Mouse (Mus musculus) heart, embryonic 14.5 days (tissue): ENCODE results near the gene Pld3. TPM values are rescaled to one million over a fixed set of nuclear protein-coding genes. Genes with fewer than 3 reads are reported as not detected.
A peak's percentile ranks its signal among the peaks of the same experiment; 100 is the strongest.

Source experiments
- ATAC-seq: fragments of 200-750 bp; cut with Nextera tagmentation; 2 replicates; pipeline ENCODE4 v1.8.0; 2017; ENCODE audit warnings: low read depth, moderate TSS enrichment; ENCODE audit not compliant: insufficient number of reproducible peaks, insufficient read depth, low FRiP score
- H3K27ac ChIP-seq, 2 experiments: fragments of 200-500 bp in 1 of 2; fragments of 300-500 bp in 1 of 2; sonication (generic) in 1 of 2; replicated peaks in 1 of 2; 2 replicates each; pipeline ENCODE4 v1.5.1; 2012 to 2014; ENCODE audit warnings: low read depth in 2 of 2, low read length in 2 of 2, control low read depth in 1 of 2, mild to moderate bottlenecking in 1 of 2, mixed read lengths in 1 of 2; ENCODE audit not compliant: control insufficient read depth in 1 of 2, insufficient read depth in 1 of 2
- H3K27me3 ChIP-seq: fragments of 300-500 bp; sonication (generic); 2 replicates; pipeline ENCODE4 v1.6.1; 2014; ENCODE audit warnings: mild to moderate bottlenecking, low read length, control low read depth; ENCODE audit not compliant: control insufficient read depth, insufficient read depth
- H3K36me3 ChIP-seq: fragments of 300-500 bp; sonication (generic); 2 replicates; pipeline ENCODE4 v1.6.1; 2014; ENCODE audit warnings: mild to moderate bottlenecking, control low read depth, low read length, mixed read lengths; ENCODE audit not compliant: control insufficient read depth, insufficient read depth
- H3K4me1 ChIP-seq, 2 experiments: fragments of 200-500 bp in 1 of 2; fragments of 300-500 bp in 1 of 2; sonication (generic) in 1 of 2; 2 replicates each; pipeline ENCODE4 v1.6.1; 2012 to 2014; ENCODE audit warnings: low read length in 2 of 2, control low read depth in 1 of 2, mixed read lengths in 1 of 2; ENCODE audit not compliant: control insufficient read depth in 2 of 2, insufficient read depth in 2 of 2
- H3K4me2 ChIP-seq: fragments of 300-500 bp; sonication (generic); 2 replicates; pipeline ENCODE4 v1.6.1; 2014; ENCODE audit warnings: mild to moderate bottlenecking, low read length
- H3K4me3 ChIP-seq, 2 experiments: fragments of 200-500 bp in 1 of 2; fragments of 300-500 bp in 1 of 2; sonication (generic) in 1 of 2; 2 replicates each; pipeline ENCODE4 v1.5.1; 2012 to 2014; ENCODE audit warnings: low read length in 2 of 2, mild to moderate bottlenecking in 2 of 2, control low read depth in 1 of 2, low read depth in 1 of 2, moderate library complexity in 1 of 2; ENCODE audit not compliant: control insufficient read depth in 1 of 2, insufficient read depth in 1 of 2
- H3K9ac ChIP-seq: fragments of 300-500 bp; sonication (generic); 2 replicates; pipeline ENCODE4 v1.6.1; 2014; ENCODE audit warnings: mild to moderate bottlenecking, low read length
- H3K9me3 ChIP-seq: fragments of 300-500 bp; sonication (generic); 2 replicates; pipeline ENCODE4 v1.6.1; 2016; ENCODE audit warnings: low read length, control low read depth; ENCODE audit not compliant: control insufficient read depth
- WGBS: fragments of 180-500 bp; shearing (Covaris S2); extraction: QIAGEN DNeasy Blood & Tissue Kit; methylation state at CpG from one replicate; pipeline ENCODE4 v1.1.7; 2014; 5-methylcytosine and 5-hydroxymethylcytosine counted together
- polyA plus RNA-seq: library from polyadenylated mRNA; unstranded; fragments of >200 nt; fragmentation: Nextera tagmentation; extraction: Ambion mirVana; gene quantifications from 2 replicates; pipeline ENCODE4 v1.2.1, GENCODE M21; 2014

The Pld3 gene
- 54.5 and 61.7 TPM in 2 replicates for polyA plus RNA-seq

- H3K27ac ChIP-seq = 0 out of 4 replicates have a peak within 1 kb of the TSS, but pooled peaks of 1 of the 2 experiments have one; percentile 6
- H3K9me3 ChIP-seq = no peaks in the 10 kb centered on the region
- H3K4me1 ChIP-seq = peaks cover 4 to 15% of the 10 kb centered on the region in 2 experiments; a peak in 3 of 4 replicates
- ATAC-seq = peak; percentile 99
- peak within 1 kb of the TSS; percentile 84 for H3K4me2 ChIP-seq
- H3K36me3 ChIP-seq = peaks cover 13% of the 10 kb centered on the region
- H3K4me3 ChIP-seq = peak within 1 kb of the TSS; percentile 65 to 70
- no peaks in the 10 kb centered on the region for H3K27me3 ChIP-seq
- peak within 1 kb of the TSS; percentile 82 for H3K9ac ChIP-seq
- WGBS = under 1% methylated on average over 41 of the region's 41 CpGs
Observed at GRCm38 (mm10) chr7:27552931-27553513, at the start of gene Pld3, which contains the start of gene 2310022A10Rik. Gene Pld3, minus strand, starts transcription at chr7:27553218. Gene 2310022A10Rik, plus strand, starts transcription at chr7:27553233.

- Histone ChIP-seq H3K27me3 (no peaks in the 10 kb centered on the region), H3K36me3 (no peaks in the 10 kb centered on the region), H3K4me1 (peaks cover 56 to 82% of the 10 kb centered on the region in 2 experiments), H3K4me2 (no peak overlapping the region), H3K9me3 (no peaks in the 10 kb centered on the region), H3K9ac (no peak overlapping the region), H3K4me3 (no peak overlapping the region), H3K27ac (no peak overlapping the region)
- 82% methylated on average over 2 of the region's 2 CpGs for WGBS
- ATAC-seq = no peak
Observed at GRCm38 (mm10) chr7:27602161-27602560, 49.1 kb upstream of the Pld3 start.

DNA sequence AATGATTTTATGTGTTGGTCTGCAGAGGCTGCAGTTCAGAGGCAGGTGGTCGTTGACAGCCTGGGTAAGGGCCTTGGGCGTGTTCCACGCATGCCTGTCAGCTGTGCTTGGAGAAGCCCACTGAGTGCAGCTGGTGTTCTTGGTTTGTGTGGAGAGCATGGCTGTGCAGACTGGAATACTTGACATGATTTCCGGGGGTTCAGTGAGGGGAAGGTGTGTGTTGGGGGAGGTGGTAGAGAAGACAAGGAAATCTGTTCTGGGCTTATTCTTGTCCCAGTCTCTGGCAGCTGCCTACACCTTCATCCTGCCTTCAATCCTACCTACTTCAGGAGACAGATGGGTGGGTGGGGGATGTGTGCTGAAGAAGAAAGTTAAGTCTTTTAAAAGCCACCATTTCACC lies 48.6 kb upstream of the Pld3 start:
- ATAC-seq = no peak
- Histone ChIP-seq H3K27ac (no peak overlapping the region), H3K27me3 (no peaks in the 10 kb centered on the region), H3K9ac (no peak overlapping the region), H3K4me2 (no peak overlapping the region), H3K36me3 (no peaks in the 10 kb centered on the region), H3K4me1 (peaks cover 56 to 82% of the 10 kb centered on the region in 2 experiments), H3K4me3 (no peak overlapping the region), H3K9me3 (no peaks in the 10 kb centered on the region)
- WGBS = 46% methylated on average over 4 of the region's 4 CpGs

GRCm38 (mm10) chr7:27598053-27598452 lies 45.0 kb upstream of the Pld3 start:
- H3K9ac ChIP-seq = peak overlapping the region; percentile 57; the same call in 1 of the 2 replicates
- H3K27me3 ChIP-seq = no peaks in the 10 kb centered on the region
- WGBS = 54% methylated on average over 7 of the region's 7 CpGs
- H3K4me2 ChIP-seq = no peak overlapping the region
- ATAC-seq = no peak
- peaks cover 12% of the 10 kb centered on the region; the same call in 1 of the 2 replicates for H3K36me3 ChIP-seq
- H3K27ac ChIP-seq = no peak overlapping the region
- H3K9me3 ChIP-seq = no peaks in the 10 kb centered on the region
- peaks cover 46 to 85% of the 10 kb centered on the region in 2 experiments for H3K4me1 ChIP-seq
- H3K4me3 ChIP-seq = no peak overlapping the region

DNA sequence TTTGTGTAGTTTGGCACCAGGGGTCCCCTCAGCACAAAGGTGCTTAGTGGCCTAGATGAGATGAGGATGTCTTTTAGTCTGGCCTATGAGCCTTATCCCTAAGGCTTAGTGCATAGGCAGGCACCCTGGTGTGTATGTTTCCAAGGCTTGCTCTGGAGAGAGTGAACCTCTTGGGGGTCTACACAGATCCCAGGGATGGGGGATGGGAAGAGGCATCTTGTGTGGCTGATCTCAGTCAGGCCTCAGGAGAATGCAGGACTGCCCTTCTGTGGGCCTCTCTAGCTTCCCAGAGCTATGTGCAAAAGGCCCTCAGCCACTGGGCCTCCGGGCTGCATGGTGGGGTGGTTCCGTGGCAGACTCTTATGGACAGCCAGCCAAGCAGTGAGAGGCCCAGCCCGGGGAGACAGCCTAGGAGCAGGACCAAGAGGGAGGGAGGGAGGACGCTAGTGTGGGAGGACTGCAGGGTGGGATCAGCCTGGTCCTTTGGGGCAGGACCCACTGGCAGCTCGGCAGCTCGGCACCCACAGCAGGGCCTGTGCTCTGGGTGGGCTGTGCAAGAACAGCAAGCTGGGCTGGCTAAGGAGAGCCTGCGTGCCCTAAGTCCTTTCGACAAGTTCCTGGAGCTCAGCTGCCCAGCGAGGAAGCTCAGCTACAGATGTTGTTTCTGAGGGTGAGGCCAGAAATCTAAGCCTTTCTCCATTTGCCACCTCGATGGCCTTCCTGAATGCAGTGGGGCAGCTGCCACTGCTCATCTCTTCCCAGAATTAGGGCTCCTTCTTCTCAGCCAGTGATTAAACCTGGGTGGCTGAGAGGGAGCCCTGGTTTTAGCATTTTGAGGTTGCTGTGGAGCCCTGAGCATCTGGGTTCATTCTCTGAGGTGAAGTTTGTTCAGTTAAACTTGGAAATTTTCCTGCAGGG lies 43.8 kb upstream of the Pld3 start:
- Histone ChIP-seq H3K4me2 (peak overlapping the region; percentile 38), H3K27ac (peak overlapping the region; percentile 79 to 88), H3K27me3 (no peaks in the 10 kb centered on the region), H3K9me3 (no peaks in the 10 kb centered on the region), H3K4me3 (no peak overlapping the region), H3K9ac (peak overlapping the region; percentile 57), H3K36me3 (peaks cover 12% of the 10 kb centered on the region; the same call in 1 of the 2 replicates), H3K4me1 (peaks cover 49 to 80% of the 10 kb centered on the region in 2 experiments)
- 31% methylated on average over 10 of the region's 10 CpGs for whole genome bisulfite sequencing
- peak; percentile 22; the same call in 1 of the 2 replicates for ATAC-seq

DNA sequence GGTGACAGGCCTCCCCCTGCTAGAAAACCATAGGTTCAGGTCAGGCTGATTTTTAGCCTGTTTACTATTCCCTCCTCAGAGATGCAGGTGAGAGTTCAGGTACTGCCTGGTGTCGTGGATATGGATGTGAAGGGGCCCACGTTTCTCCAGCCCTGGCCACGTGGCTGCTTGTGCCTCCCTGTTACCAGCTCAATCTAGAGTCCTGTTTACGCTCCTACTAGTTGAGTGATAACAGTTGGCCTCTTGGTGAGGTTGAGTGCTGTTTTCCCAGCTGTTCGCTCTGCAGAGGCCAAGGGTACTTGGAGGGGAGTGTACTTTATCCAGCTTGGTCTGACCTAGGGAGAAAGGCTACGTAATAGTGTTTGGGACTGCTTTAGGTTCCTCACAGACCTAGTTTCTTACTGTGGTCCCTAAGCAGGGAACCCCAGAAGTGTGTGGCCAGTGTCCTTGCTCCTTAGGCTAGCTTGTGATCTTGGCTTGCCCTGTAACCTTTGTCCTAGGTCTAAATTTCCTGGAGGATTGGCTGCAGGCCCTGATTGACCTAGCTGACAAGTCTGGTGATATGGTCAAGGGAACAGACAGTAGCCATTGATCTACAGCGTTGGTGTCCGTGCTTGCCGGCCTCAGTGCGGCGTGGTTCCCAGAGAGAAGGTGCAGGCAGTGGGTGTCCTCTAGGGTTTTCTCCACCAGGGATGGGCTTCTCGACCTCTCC lies 40.1 kb upstream of the Pld3 start:
- peaks cover 28 to 51% of the 10 kb centered on the region in 2 experiments for H3K4me1 ChIP-seq
- 41% methylated on average over 12 of the region's 12 CpGs for WGBS
- ATAC-seq = no peak
- peak overlapping the region; percentile 94 for H3K9ac ChIP-seq
- peak overlapping the region; percentile 97 to 98 for H3K27ac ChIP-seq
- peaks cover 12% of the 10 kb centered on the region; the same call in 1 of the 2 replicates for H3K36me3 ChIP-seq
- peak overlapping the region; percentile 77 for H3K4me2 ChIP-seq
- no peaks in the 10 kb centered on the region for H3K27me3 ChIP-seq
- H3K4me3 ChIP-seq = peak overlapping the region; percentile 83 to 90
- H3K9me3 ChIP-seq = no peaks in the 10 kb centered on the region
